Mouse (Mus musculus) limb, embryonic 12.5 days (tissue): ENCODE data around the gene Ndufa4. TPM values are rescaled to one million over a fixed set of nuclear protein-coding genes. Genes with fewer than 3 reads are reported as not detected.
"Not testable (repeated sequence)": the region's sequence is repeated elsewhere in the genome, so short reads cannot be mapped to it uniquely, and the experiment has no call there.

Experiments
- ATAC-seq: fragments of 200-750 bp; cut with Nextera tagmentation; 2 replicates; pipeline ENCODE4 v1.8.0; 2017; ENCODE audit warnings: low read depth, moderate TSS enrichment; ENCODE audit not compliant: insufficient number of reproducible peaks, insufficient read depth, low FRiP score, low TSS enrichment
- H3K27ac ChIP-seq: fragments of 300-500 bp; sonication (generic); 2 replicates; pipeline ENCODE4 v1.5.1; 2016; ENCODE audit warnings: mild to moderate bottlenecking, moderate library complexity
- H3K27me3 ChIP-seq: fragments of 300-500 bp; sonication (generic); 2 replicates; pipeline ENCODE4 v1.6.1; 2016; ENCODE audit warnings: mild to moderate bottlenecking, moderate library complexity
- H3K36me3 ChIP-seq: fragments of 300-500 bp; sonication (generic); 2 replicates; pipeline ENCODE4 v1.6.1; 2016; ENCODE audit warnings: mild to moderate bottlenecking, moderate library complexity
- H3K4me1 ChIP-seq: fragments of 300-500 bp; sonication (generic); replicated peaks from 2 replicates; pipeline ENCODE4 v1.6.1; 2016
- H3K4me2 ChIP-seq: fragments of 300-500 bp; sonication (generic); 2 replicates; pipeline ENCODE4 v1.6.1; 2016; ENCODE audit warnings: mild to moderate bottlenecking, moderate library complexity
- H3K4me3 ChIP-seq: fragments of 300-500 bp; sonication (generic); replicated peaks from 2 replicates; pipeline ENCODE4 v1.5.1; 2016; ENCODE audit warnings: mild to moderate bottlenecking
- H3K9ac ChIP-seq: fragments of 300-500 bp; sonication (generic); replicated peaks from 2 replicates; pipeline ENCODE4 v1.6.1; 2016; ENCODE audit warnings: mild to moderate bottlenecking, moderate library complexity
- H3K9me3 ChIP-seq: fragments of 300-500 bp; sonication (generic); 2 replicates; pipeline ENCODE4 v1.6.1; 2016; ENCODE audit warnings: mild to moderate bottlenecking, moderate library complexity
- WGBS: fragments of 180-500 bp; shearing (Covaris S2); methylation state at CpG from one replicate; pipeline ENCODE4 v1.1.7; 2016; 5-methylcytosine and 5-hydroxymethylcytosine counted together
- polyA plus RNA-seq: library from polyadenylated mRNA; unstranded; fragments of >200 nt; fragmentation: Nextera tagmentation; extraction: Ambion mirVana; gene quantifications from 2 replicates; pipeline ENCODE4 v1.2.1, GENCODE M21; 2016

Ndufa4 gene
- polyA plus RNA-seq, 1 experiment from 2014 or later: 818 TPM

GRCm38 (mm10) chr6:11875364-11875763 lies 31.9 kb downstream of the Ndufa4 start:
- not testable (repeated sequence) for H3K4me1 ChIP-seq, H3K36me3 ChIP-seq, H3K27me3 ChIP-seq, ATAC-seq, H3K9ac ChIP-seq, H3K27ac ChIP-seq, H3K4me2 ChIP-seq, H3K9me3 ChIP-seq, H3K4me3 ChIP-seq
- no CpG with 5 or more reads among the region's 2 CpGs for WGBS

Other genes starting within 250 kb of the Ndufa4 start
- gene Phf14, start 312 bp upstream of the Ndufa4 start, polyA plus RNA-seq: 105 and 111 TPM in 2 replicates